Mouse (Mus musculus): ENCODE results near the gene Man2a1.

Gene Man2a1

GRCm38 (mm10) chr17:64685216-64685903 lies 84.8 kb downstream of the Man2a1 start:
- in situ Hi-C loops (cut with MboI, MseI): no loop called here

GRCm38 (mm10) chr17:64689614-64690013 lies 89.1 kb downstream of the Man2a1 start:
- in situ Hi-C loops (cut with MboI, MseI): no loop called here

- in situ Hi-C loops (cut with MboI, MseI): no loop called here
Observed at GRCm38 (mm10) chr17:64697277-64697831, 96.8 kb downstream of the Man2a1 start.

- in situ Hi-C loops (cut with MboI, MseI): no loop called here
Observed at GRCm38 (mm10) chr17:64698516-64698915, 98.0 kb downstream of the Man2a1 start.

- in situ Hi-C loops (cut with MboI, MseI): no loop called here
Observed at GRCm38 (mm10) chr17:64703649-64704230, 103.2 kb downstream of the Man2a1 start.

- in situ Hi-C loops (cut with MboI, MseI): no loop called here
Observed at GRCm38 (mm10) chr17:64707529-64707928, 107.0 kb downstream of the Man2a1 start.

- in situ Hi-C loops (cut with MboI, MseI): no loop called here
Observed at GRCm38 (mm10) chr17:64716318-64716717, 115.8 kb downstream of the Man2a1 start.

- in situ Hi-C loops (cut with MboI, MseI): no loop called here
Observed at GRCm38 (mm10) chr17:64719760-64720159, 119.2 kb downstream of the Man2a1 start.

GRCm38 (mm10) chr17:64721112-64721511 lies 120.6 kb downstream of the Man2a1 start:
- in situ Hi-C loops (cut with MboI, MseI): no loop called here

GRCm38 (mm10) chr17:64723162-64723561 lies 122.6 kb downstream of the Man2a1 start:
- in situ Hi-C loops (cut with MboI, MseI): no loop called here

GRCm38 (mm10) chr17:64725214-64725613 lies 124.7 kb downstream of the Man2a1 start:
- in situ Hi-C loops (cut with MboI, MseI): no loop called here

- in situ Hi-C loops (cut with MboI, MseI): no loop called here
Observed at GRCm38 (mm10) chr17:64726032-64726431, 125.5 kb downstream of the Man2a1 start.

GRCm38 (mm10) chr17:64735492-64735891 lies 135.0 kb downstream of the Man2a1 start:
- in situ Hi-C loops (cut with MboI, MseI): loop anchor here (10.0 kb wide), 1 partner anchor 121 kb away; no protein-coding TSS in a partner anchor

- in situ Hi-C loops (cut with MboI, MseI): loop anchor here (10.0 kb wide), 1 partner anchor 123 kb away; no protein-coding TSS in a partner anchor
Observed at GRCm38 (mm10) chr17:64737918-64738317, 137.4 kb downstream of the Man2a1 start.

- in situ Hi-C loops (cut with MboI, MseI): loop anchor here (10.0 kb wide), 1 partner anchor 124 kb away; no protein-coding TSS in a partner anchor
Observed at GRCm38 (mm10) chr17:64739129-64739528, 138.6 kb downstream of the Man2a1 start.

GRCm38 (mm10) chr17:64742715-64743605 lies 142.4 kb downstream of the Man2a1 start:
- in situ Hi-C loops (cut with MboI, MseI): no loop called here

- in situ Hi-C loops (cut with MboI, MseI): no loop called here
Observed at GRCm38 (mm10) chr17:64743606-64744300, 143.2 kb downstream of the Man2a1 start.

GRCm38 (mm10) chr17:64746637-64747225 lies 146.2 kb downstream of the Man2a1 start:
- in situ Hi-C loops (cut with MboI, MseI): no loop called here

- in situ Hi-C loops (cut with MboI, MseI): no loop called here
Observed at GRCm38 (mm10) chr17:64747461-64747860, 146.9 kb downstream of the Man2a1 start.

GRCm38 (mm10) chr17:64748131-64748530 lies 147.6 kb downstream of the Man2a1 start:
- in situ Hi-C loops (cut with MboI, MseI): no loop called here

GRCm38 (mm10) chr17:64749146-64749545 lies 148.6 kb downstream of the Man2a1 start:
- in situ Hi-C loops (cut with MboI, MseI): no loop called here

All from T-helper 2 cell (primary cell).